Mouse (Mus musculus): ENCODE measurements around the gene Hist1h2bb. TPM values are rescaled to one million over a fixed set of nuclear protein-coding genes. Genes with fewer than 3 reads are reported as not detected.

Gene Hist1h2bb
- polyA plus RNA-seq, 1 experiment from 2014 or later, result 2.2 TPM

DNA sequence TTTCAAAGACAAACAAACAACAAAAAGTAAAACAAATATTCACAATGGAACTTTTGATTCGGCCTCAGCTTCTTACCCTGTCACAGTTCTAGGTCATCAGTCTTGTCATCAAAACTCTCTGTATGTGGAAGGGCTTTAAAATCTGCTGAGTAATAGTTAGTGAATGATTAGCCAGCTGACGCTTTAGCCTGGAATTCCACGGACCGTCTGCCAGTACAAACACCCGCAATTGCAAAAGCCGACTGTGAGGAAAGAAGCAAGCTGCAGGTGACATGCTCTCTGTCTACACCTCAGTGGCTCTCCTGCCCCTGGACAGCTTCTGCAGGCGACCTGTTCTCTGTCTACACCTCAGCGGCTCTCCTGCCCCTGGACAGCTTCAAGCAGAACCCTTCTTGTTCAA is 16.1 kb upstream of the Hist1h2bb start:
- H3K36me3 ChIP-seq, result no peaks in the 10 kb centered on the region
- ATAC-seq (ENCODE audit: low FRiP score), result no peak
- WGBS, result 35% methylated on average over 8 of the region's 8 CpGs

DNA sequence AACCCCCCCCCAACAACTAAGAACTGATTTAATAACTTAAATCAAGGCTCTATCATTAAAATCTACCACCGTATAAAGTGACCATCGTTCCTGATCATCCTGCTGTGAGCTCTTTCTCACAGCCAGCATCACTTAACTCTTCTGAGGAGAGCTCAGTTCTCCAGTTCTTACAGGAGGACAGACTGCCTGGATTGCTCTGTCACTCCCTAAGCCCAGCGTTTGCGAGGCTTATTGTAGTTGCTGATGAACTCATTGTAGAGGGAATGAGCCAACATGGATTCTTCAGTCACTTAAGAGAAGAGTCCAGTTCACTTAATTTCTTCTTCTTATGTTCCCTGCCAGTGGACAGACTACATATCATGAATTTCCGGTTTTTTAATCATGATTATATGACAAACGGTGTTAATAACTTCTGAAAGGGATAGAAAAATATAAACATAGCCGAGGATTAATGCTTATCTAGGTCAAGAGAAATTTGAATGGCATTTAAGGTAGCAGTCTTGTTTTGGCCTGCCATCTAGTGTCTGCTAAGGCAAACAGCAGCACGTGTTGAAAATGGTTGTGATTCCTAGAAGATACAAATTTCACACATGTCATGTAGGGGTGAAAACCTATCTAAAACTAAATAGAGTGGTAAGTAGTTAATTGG is 14.3 kb upstream of the Hist1h2bb start:
- Histone ChIP-seq H3K4me1 (no peaks in the 10 kb centered on the region), H3K9ac (no peak overlapping the region), H3K27ac (no peak overlapping the region), H3K4me3 (no peak overlapping the region), H3K9me3 (replicated peaks) (no peaks in the 10 kb centered on the region), H3K4me2 (replicated peaks) (no peak overlapping the region), H3K27me3 (no peaks in the 10 kb centered on the region), H3K36me3 (no peaks in the 10 kb centered on the region)
- 27% methylated on average over 8 of the region's 8 CpGs for WGBS
- ATAC-seq (ENCODE audit: low FRiP score), result no peak

More for the DNA sequence above, 16.1 kb upstream of the Hist1h2bb start:
- no peak overlapping the region for H3K27ac ChIP-seq
- no peak overlapping the region for H3K9ac ChIP-seq
- H3K4me2 ChIP-seq (replicated peaks), result no peak overlapping the region
- H3K4me3 ChIP-seq, result no peak overlapping the region
- H3K27me3 ChIP-seq, result no peaks in the 10 kb centered on the region
- no peaks in the 10 kb centered on the region for H3K4me1 ChIP-seq
- H3K9me3 ChIP-seq (replicated peaks), result no peaks in the 10 kb centered on the region

DNA sequence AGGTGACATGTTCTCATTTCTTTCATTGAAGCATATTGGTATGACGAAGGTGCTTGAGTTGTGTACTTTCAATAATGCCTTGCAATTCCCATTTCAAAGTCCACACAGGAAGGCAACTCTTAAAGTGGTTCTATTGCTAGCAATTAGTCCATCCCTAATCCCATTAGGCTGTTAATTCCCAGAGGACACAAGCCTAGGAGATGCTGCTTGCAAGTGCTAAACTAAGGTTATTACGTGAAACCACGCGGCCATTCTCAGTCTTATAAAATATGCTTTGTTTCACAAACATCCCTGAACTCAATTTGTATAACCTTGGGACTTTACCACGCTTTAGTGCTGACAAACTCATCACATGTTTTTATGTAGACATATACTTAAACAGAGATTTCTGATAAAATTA is 9.4 kb upstream of the Hist1h2bb start:
- WGBS, result 91% methylated on average over 5 of the region's 5 CpGs
- Histone ChIP-seq H3K4me1 (peaks cover 13% of the 10 kb centered on the region), H3K4me2 (replicated peaks) (no peak overlapping the region), H3K9me3 (replicated peaks) (no peaks in the 10 kb centered on the region), H3K27ac (no peak overlapping the region), H3K9ac (no peak overlapping the region), H3K4me3 (no peak overlapping the region), H3K36me3 (no peaks in the 10 kb centered on the region), H3K27me3 (no peaks in the 10 kb centered on the region)
- ATAC-seq (ENCODE audit: low FRiP score), result no peak

DNA sequence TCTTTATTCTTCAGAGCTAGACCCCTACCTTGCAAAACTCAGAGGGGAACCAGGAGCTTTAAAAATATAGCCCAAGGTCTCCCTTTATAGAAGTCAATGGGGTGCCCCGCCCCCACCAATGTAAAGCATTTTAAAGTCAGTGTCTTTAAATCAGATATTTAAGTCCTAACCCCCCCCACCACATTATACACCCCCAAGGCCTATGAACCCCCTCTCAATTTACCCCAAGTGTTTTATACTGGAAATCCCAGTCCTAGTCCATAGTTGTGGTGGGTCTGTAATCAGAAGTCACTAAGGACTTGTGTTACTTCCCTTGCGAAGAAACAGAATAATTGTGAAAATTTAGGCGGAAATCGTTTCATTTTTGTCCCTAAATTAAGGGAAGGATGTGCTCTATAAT is 8.5 kb upstream of the Hist1h2bb start:
- Histone ChIP-seq H3K4me1 (peaks cover 13% of the 10 kb centered on the region), H3K9me3 (replicated peaks) (no peaks in the 10 kb centered on the region), H3K4me3 (peak overlapping the region; percentile 53), H3K36me3 (no peaks in the 10 kb centered on the region), H3K4me2 (replicated peaks) (peak overlapping the region; percentile 99), H3K27ac (peak overlapping the region; percentile 94), H3K27me3 (no peaks in the 10 kb centered on the region), H3K9ac (peak overlapping the region; percentile 82)
- ATAC-seq (ENCODE audit: low FRiP score), result no peak
- 26% methylated on average over 4 of the region's 4 CpGs for WGBS

- peak within 1 kb of the TSS; percentile 94 for H3K27ac ChIP-seq
- peak within 1 kb of the TSS; percentile 99 for H3K4me2 ChIP-seq (replicated peaks)
- peak; percentile 97 for ATAC-seq (ENCODE audit: low FRiP score)
- peak within 1 kb of the TSS; percentile 82 for H3K9ac ChIP-seq
- H3K36me3 ChIP-seq, result no peaks in the 10 kb centered on the region
- under 1% methylated on average over 38 of the region's 38 CpGs for WGBS
- H3K27me3 ChIP-seq, result no peaks in the 10 kb centered on the region
- no peaks in the 10 kb centered on the region for H3K9me3 ChIP-seq (replicated peaks)
- peaks cover 13% of the 10 kb centered on the region for H3K4me1 ChIP-seq
- peak within 1 kb of the TSS; percentile 53 for H3K4me3 ChIP-seq
Measured at GRCm38 (mm10) chr13:23738677-23739068, 7.9 kb upstream of the Hist1h2bb start, which contains the start of gene Hist1h1c. TSS of gene Hist1h1c (plus strand) at chr13:23738808.

- H3K4me2 ChIP-seq (replicated peaks), result peak overlapping the region; percentile 99
- peak; percentile 86 for ATAC-seq (ENCODE audit: low FRiP score)
- peak overlapping the region; percentile 82 for H3K9ac ChIP-seq
- no peaks in the 10 kb centered on the region for H3K9me3 ChIP-seq (replicated peaks)
- H3K27ac ChIP-seq, result peak overlapping the region; percentile 94
- no peaks in the 10 kb centered on the region for H3K27me3 ChIP-seq
- under 1% methylated on average over 39 of the region's 39 CpGs for WGBS
- peaks cover 13% of the 10 kb centered on the region for H3K4me1 ChIP-seq
- peak overlapping the region; percentile 53 for H3K4me3 ChIP-seq
- H3K36me3 ChIP-seq, result no peaks in the 10 kb centered on the region
Measured at GRCm38 (mm10) chr13:23739069-23739921, 7.2 kb upstream of the Hist1h2bb start.

DNA sequence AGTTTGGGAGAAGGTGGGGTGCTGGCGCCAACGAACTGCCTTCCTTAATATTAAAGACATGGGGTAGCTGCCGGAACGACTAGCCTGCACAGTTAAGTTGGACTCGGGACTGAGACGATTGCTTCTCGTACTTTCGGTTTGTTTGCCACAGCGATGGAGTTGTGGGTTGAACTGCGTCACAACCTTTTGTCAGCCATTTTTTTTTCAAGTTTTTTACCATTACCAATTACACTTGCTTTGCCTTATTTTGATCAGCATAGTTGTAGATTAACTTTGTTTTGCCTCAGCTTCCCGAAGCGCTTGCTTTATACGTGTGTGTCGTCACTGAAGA is 6.6 kb upstream of the Hist1h2bb start:
- no peak for ATAC-seq (ENCODE audit: low FRiP score)
- Histone ChIP-seq H3K4me1 (peaks cover 13% of the 10 kb centered on the region), H3K36me3 (no peaks in the 10 kb centered on the region), H3K4me3 (peak overlapping the region; percentile 53), H3K27me3 (no peaks in the 10 kb centered on the region), H3K9ac (peak overlapping the region; percentile 82), H3K4me2 (replicated peaks) (peak overlapping the region; percentile 99), H3K27ac (peak overlapping the region; percentile 94), H3K9me3 (replicated peaks) (no peaks in the 10 kb centered on the region)
- WGBS, result 1% methylated on average over 14 of the region's 14 CpGs

GRCm38 (mm10) chr13:23740256-23740840 is 6.2 kb upstream of the Hist1h2bb start:
- Histone ChIP-seq H3K9me3 (replicated peaks) (no peaks in the 10 kb centered on the region), H3K36me3 (no peaks in the 10 kb centered on the region), H3K27me3 (no peaks in the 10 kb centered on the region), H3K4me2 (replicated peaks) (peak overlapping the region; percentile 99), H3K9ac (peak overlapping the region; percentile 82), H3K4me1 (peaks cover 13% of the 10 kb centered on the region), H3K27ac (peak overlapping the region; percentile 94), H3K4me3 (peak overlapping the region; percentile 53)
- ATAC-seq (ENCODE audit: low FRiP score), result no peak
- 33% methylated on average over 13 of the region's 13 CpGs for WGBS

GRCm38 (mm10) chr13:23740910-23741309 is 5.6 kb upstream of the Hist1h2bb start:
- no peak overlapping the region for H3K4me3 ChIP-seq
- H3K9ac ChIP-seq, result no peak overlapping the region

GRCm38 (mm10) chr13:23742007-23742406 is 4.5 kb upstream of the Hist1h2bb start:
- Histone ChIP-seq H3K36me3 (no peaks in the 10 kb centered on the region), H3K9ac (no peak overlapping the region), H3K4me3 (no peak overlapping the region), H3K27ac (no peak overlapping the region), H3K4me2 (replicated peaks) (no peak overlapping the region), H3K27me3 (no peaks in the 10 kb centered on the region), H3K4me1 (peaks cover 14% of the 10 kb centered on the region), H3K9me3 (replicated peaks) (no peaks in the 10 kb centered on the region)
- ATAC-seq (ENCODE audit: low FRiP score), result no peak

More at GRCm38 (mm10) chr13:23740910-23741309, 5.6 kb upstream of the Hist1h2bb start:
- Histone ChIP-seq H3K27me3 (no peaks in the 10 kb centered on the region), H3K4me2 (replicated peaks) (peak overlapping the region; percentile 99), H3K9me3 (replicated peaks) (no peaks in the 10 kb centered on the region), H3K36me3 (no peaks in the 10 kb centered on the region), H3K4me1 (peaks cover 13% of the 10 kb centered on the region), H3K27ac (peak overlapping the region; percentile 94; the same call in 1 of the 2 replicates)
- no peak for ATAC-seq (ENCODE audit: low FRiP score)
- 68% methylated on average over 5 of the region's 5 CpGs for WGBS

DNA sequence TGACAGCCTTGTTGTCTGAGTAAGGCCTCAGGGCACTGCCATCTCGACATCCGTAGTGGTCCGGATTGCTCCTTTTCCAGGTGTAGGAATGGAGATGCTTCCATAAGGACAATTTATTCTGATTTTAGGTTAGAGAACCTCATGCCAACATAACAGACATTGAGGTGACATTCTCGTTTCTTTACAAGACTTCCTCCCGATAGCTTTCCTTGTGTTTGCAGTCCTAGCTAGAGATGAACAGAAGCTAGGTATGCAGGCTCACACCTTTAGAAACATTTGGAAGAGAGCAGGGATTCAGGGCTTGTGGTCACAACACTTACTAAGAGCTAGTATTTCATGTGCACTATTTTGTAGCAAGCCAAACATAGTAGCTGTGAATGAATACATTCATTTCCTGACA is 3.3 kb upstream of the Hist1h2bb start:
- ATAC-seq (ENCODE audit: low FRiP score), result no peak
- WGBS, result 85% methylated on average over 5 of the region's 5 CpGs
- H3K4me2 ChIP-seq (replicated peaks), result no peak overlapping the region
- H3K9ac ChIP-seq, result no peak overlapping the region
- no peaks in the 10 kb centered on the region for H3K36me3 ChIP-seq
- no peaks in the 10 kb centered on the region for H3K27me3 ChIP-seq
- H3K27ac ChIP-seq, result no peak overlapping the region
- H3K4me1 ChIP-seq, result peaks cover 19% of the 10 kb centered on the region
- no peak overlapping the region for H3K4me3 ChIP-seq
- no peaks in the 10 kb centered on the region for H3K9me3 ChIP-seq (replicated peaks)

GRCm38 (mm10) chr13:23743963-23744362 is 2.6 kb upstream of the Hist1h2bb start:
- no peak overlapping the region for H3K4me3 ChIP-seq
- ATAC-seq (ENCODE audit: low FRiP score), result no peak
- peak overlapping the region; percentile 64 for H3K4me2 ChIP-seq (replicated peaks)
- 51% methylated on average over 4 of the region's 4 CpGs for WGBS
- no peaks in the 10 kb centered on the region for H3K27me3 ChIP-seq
- H3K27ac ChIP-seq, result 0 out of 2 replicates have a peak overlapping the region, but pooled peaks have one; percentile 52
- no peaks in the 10 kb centered on the region for H3K9me3 ChIP-seq (replicated peaks)
- peaks cover 19% of the 10 kb centered on the region for H3K4me1 ChIP-seq
- no peak overlapping the region for H3K9ac ChIP-seq
- H3K36me3 ChIP-seq, result no peaks in the 10 kb centered on the region
